Mouse (Mus musculus): Measurements from ENCODE around the gene 4632433K11Rik.
"Not testable (repeated sequence)": the region's sequence is repeated elsewhere in the genome, so short reads cannot be mapped to it uniquely, and the experiment has no call there.

GRCm38 (mm10) chr7:5002876-5003275 is 31.0 kb upstream of the 4632433K11Rik start:
- not testable (repeated sequence) for TF ChIP-seq CTCF (IDR thresholded peaks at IDR 0.05; ENCODE audit: borderline replicate concordance, insufficient read depth, low read length); POLR2A (IDR thresholded peaks at IDR 0.05; ENCODE audit: low read depth, low read length)
